Mouse (Mus musculus) embryonic fibroblast, embryonic 13.5 days (primary cell): ENCODE data around the gene Paqr6. TPM values are rescaled to one million over a fixed set of nuclear protein-coding genes. Genes with fewer than 3 reads are reported as not detected.
"Not testable (repeated sequence)": the region's sequence is repeated elsewhere in the genome, so short reads cannot be mapped to it uniquely, and the experiment has no call there.

Experiments used
- H3K27ac ChIP-seq: 2 replicates; pipeline ENCODE4 v1.5.1; 2012; ENCODE audit warnings: low read length, control low read depth, inconsistent platforms; ENCODE audit not compliant: insufficient read depth
- H3K4me1 ChIP-seq: 2 replicates; pipeline ENCODE4 v1.6.1; 2011; ENCODE audit warnings: low read length; ENCODE audit not compliant: control insufficient read depth, insufficient read depth
- H3K4me3 ChIP-seq: 2 replicates; pipeline ENCODE4 v1.5.1; 2011; ENCODE audit warnings: mild to moderate bottlenecking, control low read depth, low read length; ENCODE audit not compliant: insufficient read depth
- CTCF ChIP-seq: IDR thresholded peaks from 2 replicates; pipeline ENCODE4 v1.5.1; 2011; ENCODE audit warnings: mild to moderate bottlenecking, control low read depth, low read length, moderate library complexity, borderline replicate concordance; ENCODE audit not compliant: insufficient read depth
- POLR2A ChIP-seq: IDR thresholded peaks from 2 replicates; pipeline ENCODE4 v1.6.1; 2011; ENCODE audit warnings: low read depth, mild to moderate bottlenecking, control low read depth, low read length, moderate library complexity
- polyA plus RNA-seq: library from polyadenylated mRNA; stranded (reverse); fragments of >200 nt; gene quantifications from 2 replicates; pipeline ENCODE4 v1.2.4, GENCODE M21; 2011; ENCODE audit warnings: low read depth; ENCODE audit not compliant: missing spikeins, insufficient read length

Paqr6 gene
- polyA plus RNA-seq, 1 experiment, result 1.4 TPM

GRCm38 (mm10) chr3:88361612-88362313, 2.6 kb upstream of the Paqr6 start:
- no peak for TF ChIP-seq POLR2A
- no peak for TF ChIP-seq CTCF
- Histone ChIP-seq H3K4me1 (no peaks in the 10 kb centered on the region), H3K4me3 (no peak overlapping the region), H3K27ac (no peak overlapping the region)

GRCm38 (mm10) chr3:88363700-88364099, 684 bp upstream of the Paqr6 start:
- H3K4me1 ChIP-seq, result no peaks in the 10 kb centered on the region
- TF ChIP-seq POLR2A (no peak), CTCF (no peak)
- H3K27ac ChIP-seq, result no peak overlapping the region
- H3K4me3 ChIP-seq, result no peak overlapping the region

GRCm38 (mm10) chr3:88365705-88366361, 1.4 kb downstream of the Paqr6 start:
- no peak overlapping the region for H3K27ac ChIP-seq
- TF ChIP-seq POLR2A (no peak), CTCF (no peak)
- no peak overlapping the region for H3K4me3 ChIP-seq
- H3K4me1 ChIP-seq, result no peaks in the 10 kb centered on the region

- not testable (repeated sequence) for H3K27ac ChIP-seq, H3K4me3 ChIP-seq, H3K4me1 ChIP-seq
These were observed 2.5 kb downstream of the Paqr6 start for GRCm38 (mm10) chr3:88366830-88367428.

GRCm38 (mm10) chr3:88367517-88367916, 3.1 kb downstream of the Paqr6 start:
- not testable (repeated sequence) for H3K27ac ChIP-seq, H3K4me1 ChIP-seq, H3K4me3 ChIP-seq

GRCm38 (mm10) chr3:88368511-88368910, 4.1 kb downstream of the Paqr6 start:
- H3K4me3 ChIP-seq, H3K4me1 ChIP-seq, H3K27ac ChIP-seq: not testable (repeated sequence)

- not testable (repeated sequence) for H3K4me3 ChIP-seq, H3K27ac ChIP-seq, H3K4me1 ChIP-seq
These were observed 8.3 kb downstream of the Paqr6 start, which contains the start of gene Bglap3 for GRCm38 (mm10) chr3:88372643-88373042. Bglap3 (minus strand) TSS chr3:88372743.

- not testable (repeated sequence) for H3K4me1 ChIP-seq, H3K27ac ChIP-seq, H3K4me3 ChIP-seq
These were observed 11.6 kb downstream of the Paqr6 start for GRCm38 (mm10) chr3:88375750-88376626.

- not testable (repeated sequence) for H3K27ac ChIP-seq, H3K4me3 ChIP-seq
These were observed 12.3 kb downstream of the Paqr6 start for GRCm38 (mm10) chr3:88376644-88377043.

GRCm38 (mm10) chr3:88378599-88378998, 14.2 kb downstream of the Paqr6 start, which contains the start of gene Bglap2:
Bglap2 (minus strand) TSS chr3:88378699.
- not testable (repeated sequence) for H3K27ac ChIP-seq, H3K4me1 ChIP-seq, H3K4me3 ChIP-seq

More at GRCm38 (mm10) chr3:88376644-88377043, 12.3 kb downstream of the Paqr6 start:
- H3K4me1 ChIP-seq, result not testable (repeated sequence)

GRCm38 (mm10) chr3:88381389-88382315, 17.3 kb downstream of the Paqr6 start:
- H3K27ac ChIP-seq, H3K4me1 ChIP-seq, H3K4me3 ChIP-seq: not testable (repeated sequence)

GRCm38 (mm10) chr3:88382383-88382782, 18.0 kb downstream of the Paqr6 start:
- H3K4me1 ChIP-seq, H3K4me3 ChIP-seq, H3K27ac ChIP-seq: not testable (repeated sequence)
